Mouse (Mus musculus): ENCODE data around the gene Arhgap23. TPM values are rescaled to one million over a fixed set of nuclear protein-coding genes. Genes with fewer than 3 reads are reported as not detected.

Arhgap23 gene
- polyA plus RNA-seq, 1 experiment = 35.8 TPM

DNA sequence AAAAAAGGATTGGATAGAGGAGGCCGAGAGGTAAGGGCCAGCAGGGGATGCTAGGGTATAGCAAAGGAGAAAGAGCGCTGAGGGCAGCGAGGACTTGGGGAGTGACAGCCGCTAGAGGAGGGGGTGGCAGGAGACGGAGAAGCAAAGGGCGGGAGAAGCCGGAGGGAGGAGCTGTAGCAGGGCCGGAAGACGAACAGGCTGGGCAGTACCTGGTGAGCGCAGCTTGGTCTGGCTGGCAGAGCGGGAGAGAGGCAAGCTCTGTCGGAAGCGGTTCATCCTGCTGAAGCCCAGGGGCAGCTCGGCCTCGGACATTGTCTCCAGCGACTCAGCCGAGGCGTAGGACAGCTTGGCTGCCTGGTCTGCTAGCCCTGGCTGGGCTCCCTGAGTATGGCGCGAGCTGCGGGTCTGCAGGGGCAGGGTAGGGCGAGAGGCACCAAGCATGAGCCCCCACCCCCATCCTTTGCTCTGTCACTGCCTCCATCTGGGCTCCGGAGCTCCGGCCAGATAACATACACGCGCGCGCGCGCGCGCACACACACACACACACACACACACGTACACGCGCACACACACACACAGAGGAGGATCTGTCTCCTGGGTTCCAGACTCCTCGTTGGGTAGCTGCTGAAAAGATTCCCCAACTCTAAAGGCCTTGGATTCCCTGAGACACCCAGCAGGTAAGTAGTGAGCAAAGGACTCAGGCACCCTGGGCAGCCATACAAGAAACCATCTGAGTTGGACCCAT lies 121.7 kb downstream of the Arhgap23 start:
- DNase-seq (ENCODE audit: low read depth) = peak; percentile 71
- TF ChIP-seq POLR2A (IDR thresholded peaks at IDR 0.05; ENCODE audit: borderline replicate concordance, extremely low read depth, insufficient read depth, insufficient read length, poor library complexity, severe bottlenecking) = no peak
- TF ChIP-seq CTCF (IDR thresholded peaks at IDR 0.05; ENCODE audit: borderline replicate concordance, extremely low read depth, insufficient read depth, insufficient read length) = peak; percentile 8; the same call in 1 of the 2 replicates

DNA sequence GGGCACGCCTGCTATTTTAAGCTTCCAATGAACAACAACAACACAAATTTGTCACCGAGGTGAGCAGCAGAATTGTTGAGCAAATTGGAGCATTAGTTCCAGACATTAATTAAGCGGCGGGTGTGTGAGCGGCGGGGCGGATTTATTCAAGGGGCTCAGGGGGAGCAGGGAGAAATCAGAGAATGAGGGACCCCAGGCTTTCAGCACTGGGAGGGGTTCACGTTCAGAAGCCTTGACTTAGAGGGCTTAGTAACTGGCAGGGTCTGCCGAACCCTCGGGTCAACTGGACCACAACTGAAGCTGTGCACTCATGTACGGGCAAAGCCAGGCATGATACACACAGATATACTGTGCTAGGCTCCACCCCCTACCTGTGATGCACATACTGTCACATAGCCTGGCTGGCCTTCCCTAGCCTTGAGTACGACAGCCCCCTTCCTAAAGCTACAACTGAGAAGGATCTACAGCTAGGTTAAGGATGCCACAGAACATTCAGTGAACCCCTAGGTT lies 122.3 kb downstream of the Arhgap23 start:
- DNase-seq (ENCODE audit: low read depth) = peak; percentile 75
- TF ChIP-seq POLR2A (IDR thresholded peaks at IDR 0.05; ENCODE audit: borderline replicate concordance, extremely low read depth, insufficient read depth, insufficient read length, poor library complexity, severe bottlenecking) (no peak), CTCF (IDR thresholded peaks at IDR 0.05; ENCODE audit: borderline replicate concordance, extremely low read depth, insufficient read depth, insufficient read length) (no peak)

DNA sequence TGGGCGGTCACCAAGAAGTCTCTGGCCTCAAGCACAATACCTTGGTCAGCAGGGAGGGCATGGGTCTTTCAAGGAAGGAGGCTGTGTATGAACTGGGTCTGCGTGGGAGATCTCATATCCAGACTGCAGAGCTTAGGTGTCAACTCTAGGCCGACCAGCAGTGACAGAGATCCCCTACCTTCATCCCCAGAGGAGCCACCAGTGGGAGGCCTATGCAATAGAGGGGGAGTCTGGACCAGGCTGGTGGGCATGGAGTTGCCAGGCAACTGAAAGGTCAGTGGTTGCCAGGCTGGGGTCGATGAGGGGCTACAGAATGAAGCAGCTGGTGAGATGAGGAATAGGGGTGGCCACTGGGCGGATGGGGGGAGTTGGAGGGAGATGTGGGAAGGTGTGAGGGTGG lies 124.3 kb downstream of the Arhgap23 start:
- DNase-seq (ENCODE audit: low read depth) = no peak
- TF ChIP-seq POLR2A (IDR thresholded peaks at IDR 0.05; ENCODE audit: borderline replicate concordance, extremely low read depth, insufficient read depth, insufficient read length, poor library complexity, severe bottlenecking) = no peak
- TF ChIP-seq CTCF (IDR thresholded peaks at IDR 0.05; ENCODE audit: borderline replicate concordance, extremely low read depth, insufficient read depth, insufficient read length) = no peak

DNA sequence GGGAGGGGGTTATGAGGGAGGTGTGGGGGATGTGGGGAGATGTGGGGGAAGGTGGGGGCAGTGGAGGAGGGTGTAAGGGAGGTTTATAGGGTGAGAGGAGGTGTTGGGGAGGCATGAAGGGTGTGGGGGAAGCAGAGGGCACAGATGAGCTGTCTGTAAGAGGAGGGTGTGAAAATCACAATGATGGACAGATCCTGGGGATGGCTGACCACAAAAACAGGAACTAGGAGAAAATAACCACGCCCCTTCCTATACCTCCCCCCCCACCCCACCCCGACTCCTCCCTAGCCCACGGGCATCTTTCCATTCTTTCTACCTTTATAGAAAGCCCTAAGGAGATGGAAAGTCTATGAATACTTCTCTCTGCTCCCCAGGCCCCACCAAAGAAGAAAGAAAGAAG lies 124.8 kb downstream of the Arhgap23 start:
- no peak for DNase-seq (ENCODE audit: low read depth)
- TF ChIP-seq POLR2A (IDR thresholded peaks at IDR 0.05; ENCODE audit: borderline replicate concordance, extremely low read depth, insufficient read depth, insufficient read length, poor library complexity, severe bottlenecking) (no peak), CTCF (IDR thresholded peaks at IDR 0.05; ENCODE audit: borderline replicate concordance, extremely low read depth, insufficient read depth, insufficient read length) (no peak)

- peak; percentile 95 for DNase-seq (ENCODE audit: low read depth)
- TF ChIP-seq CTCF (IDR thresholded peaks at IDR 0.05; ENCODE audit: borderline replicate concordance, extremely low read depth, insufficient read depth, insufficient read length) = no peak
- no peak for TF ChIP-seq POLR2A (IDR thresholded peaks at IDR 0.05; ENCODE audit: borderline replicate concordance, extremely low read depth, insufficient read depth, insufficient read length, poor library complexity, severe bottlenecking)
These were observed 125.3 kb downstream of the Arhgap23 start for GRCm38 (mm10) chr11:97540604-97541003.

DNA sequence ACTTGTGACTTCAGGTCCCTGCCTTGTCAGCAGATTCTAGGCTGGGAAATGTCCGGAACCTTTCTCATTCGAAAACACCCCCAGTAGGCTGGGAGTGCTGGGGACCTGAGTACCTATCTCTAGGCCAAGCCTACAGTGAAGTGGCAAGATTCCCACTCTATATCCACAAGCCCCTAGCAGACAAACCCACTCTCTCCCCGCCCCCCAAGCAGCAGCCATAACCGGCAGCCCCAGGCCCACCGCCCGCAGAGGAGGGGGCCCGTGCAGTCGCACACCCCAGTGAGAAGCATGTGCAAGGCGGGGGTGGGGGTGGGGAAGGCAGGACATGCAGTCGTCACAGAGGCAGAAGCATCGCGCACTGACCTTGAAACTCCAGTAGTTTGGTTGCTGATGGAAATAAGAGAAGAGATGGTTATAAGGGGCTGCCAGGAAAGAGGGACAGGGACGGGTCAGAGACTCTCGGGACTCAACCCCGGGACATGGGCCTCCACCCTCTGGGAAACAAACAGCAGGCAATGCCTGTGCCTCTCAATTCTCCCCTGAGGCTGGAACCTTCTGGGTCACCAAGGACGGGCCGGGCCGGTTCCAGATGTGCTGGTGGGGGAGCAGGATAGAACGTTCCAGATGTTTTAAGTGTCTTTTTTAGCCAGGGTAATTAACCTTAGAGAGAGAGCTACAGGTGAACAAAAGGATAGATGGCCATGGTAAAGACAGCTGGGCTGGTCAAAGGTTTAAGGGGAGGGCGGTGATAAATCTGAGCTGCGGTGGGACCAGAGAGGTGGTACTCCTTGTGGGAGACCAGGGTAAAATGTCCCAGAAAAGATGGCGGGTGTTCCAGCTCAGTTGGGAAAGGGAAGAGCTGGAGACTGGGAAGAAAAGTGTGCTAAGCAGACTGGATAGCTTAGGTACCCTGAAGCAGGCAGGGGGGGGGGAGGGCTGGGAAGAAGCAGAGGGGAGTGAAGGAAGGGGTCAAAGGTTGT lies 127.1 kb downstream of the Arhgap23 start:
- no peak for DNase-seq (ENCODE audit: low read depth)
- TF ChIP-seq CTCF (IDR thresholded peaks at IDR 0.05; ENCODE audit: borderline replicate concordance, extremely low read depth, insufficient read depth, insufficient read length) (no peak), POLR2A (IDR thresholded peaks at IDR 0.05; ENCODE audit: borderline replicate concordance, extremely low read depth, insufficient read depth, insufficient read length, poor library complexity, severe bottlenecking) (no peak)

GRCm38 (mm10) chr11:97543181-97543733 lies 127.9 kb downstream of the Arhgap23 start:
- TF ChIP-seq POLR2A (IDR thresholded peaks at IDR 0.05; ENCODE audit: borderline replicate concordance, extremely low read depth, insufficient read depth, insufficient read length, poor library complexity, severe bottlenecking) (no peak), CTCF (IDR thresholded peaks at IDR 0.05; ENCODE audit: borderline replicate concordance, extremely low read depth, insufficient read depth, insufficient read length) (no peak)
- DNase-seq (ENCODE audit: low read depth) = peak; percentile 79

GRCm38 (mm10) chr11:97543883-97544282 lies 128.6 kb downstream of the Arhgap23 start:
- TF ChIP-seq POLR2A (IDR thresholded peaks at IDR 0.05; ENCODE audit: borderline replicate concordance, extremely low read depth, insufficient read depth, insufficient read length, poor library complexity, severe bottlenecking) = no peak
- no peak for DNase-seq (ENCODE audit: low read depth)

DNA sequence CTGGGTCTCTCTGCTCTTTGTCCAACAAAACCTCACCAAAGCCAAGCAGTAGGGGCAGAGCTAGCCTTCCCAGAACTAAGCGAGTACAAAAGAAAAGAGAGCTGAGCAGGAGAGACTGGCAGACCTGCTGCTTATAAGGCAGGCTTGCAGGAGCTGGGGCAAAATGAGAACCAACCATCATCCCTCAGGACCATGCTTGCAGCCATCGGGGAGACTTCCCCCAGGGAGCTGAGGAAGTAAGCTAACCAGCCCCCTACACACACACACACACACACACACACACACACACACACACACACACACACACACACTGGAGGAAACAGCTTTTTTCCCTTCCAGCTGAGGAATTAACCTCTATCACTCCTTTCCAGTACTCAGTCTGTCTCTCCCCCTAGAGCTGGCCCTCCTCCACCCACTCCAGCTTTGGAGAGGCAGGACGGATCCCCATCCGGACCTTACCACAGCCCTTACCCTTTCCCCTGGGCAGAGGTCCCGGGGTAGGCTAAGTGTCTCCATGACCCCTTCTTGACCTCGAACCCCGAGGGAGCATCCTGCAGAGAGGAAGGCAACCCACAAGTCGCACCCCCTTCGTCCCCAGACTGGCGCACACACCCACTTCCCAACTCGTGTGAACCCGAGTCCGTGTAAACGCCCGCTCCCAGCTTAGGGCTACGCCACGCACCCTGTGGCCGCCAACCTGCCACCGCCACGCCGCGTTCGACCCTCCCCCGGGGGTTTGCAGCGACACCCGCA lies 130.7 kb downstream of the Arhgap23 start:
- no peak for DNase-seq (ENCODE audit: low read depth)
- TF ChIP-seq CTCF (IDR thresholded peaks at IDR 0.05; ENCODE audit: borderline replicate concordance, extremely low read depth, insufficient read depth, insufficient read length) = no peak

DNA sequence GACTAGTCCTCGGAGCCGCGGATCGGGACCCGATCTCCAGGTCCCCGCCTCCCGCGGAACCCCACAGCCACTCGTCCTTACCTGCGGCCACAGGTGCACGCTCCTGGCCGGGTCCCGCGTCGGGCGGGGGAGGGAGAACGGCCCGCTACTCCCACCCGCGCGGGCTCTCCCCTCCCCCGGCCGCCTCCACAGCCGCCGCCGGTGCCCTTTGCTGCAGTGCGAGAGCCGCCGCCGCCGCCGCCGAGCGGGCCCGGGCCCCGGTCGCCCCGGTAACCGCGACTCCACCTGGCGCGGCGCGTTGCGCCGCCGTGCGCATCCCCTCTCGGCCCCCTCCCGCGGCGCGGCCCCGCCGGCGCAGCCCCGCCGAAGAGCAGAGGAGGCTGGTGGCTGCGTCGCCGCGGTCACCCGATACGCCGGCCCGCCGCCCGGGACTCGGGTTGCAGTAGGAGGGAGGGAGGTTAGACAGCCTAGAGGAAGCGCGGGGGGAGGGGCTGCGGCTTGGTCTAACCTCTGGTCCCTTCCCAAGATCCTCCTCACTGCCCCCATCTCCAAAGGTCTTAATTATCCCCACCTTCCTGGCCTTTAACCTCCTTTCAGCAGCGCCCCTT lies 131.6 kb downstream of the Arhgap23 start:
- TF ChIP-seq POLR2A (IDR thresholded peaks at IDR 0.05; ENCODE audit: borderline replicate concordance, extremely low read depth, insufficient read depth, insufficient read length, poor library complexity, severe bottlenecking) = no peak
- no peak for TF ChIP-seq CTCF (IDR thresholded peaks at IDR 0.05; ENCODE audit: borderline replicate concordance, extremely low read depth, insufficient read depth, insufficient read length)
- peak; percentile 59 for DNase-seq (ENCODE audit: low read depth)

All from brain, embryonic 14.5 days (tissue).